Mouse (Mus musculus) liver, embryonic 14.5 days (tissue): ENCODE measurements around the gene Atad2b. TPM values are rescaled to one million over a fixed set of nuclear protein-coding genes. Genes with fewer than 3 reads are reported as not detected.

Experiments used
- ATAC-seq: fragments of 200-750 bp; cut with Nextera tagmentation; 2 replicates; pipeline ENCODE4 v1.8.0; 2017; ENCODE audit warnings: moderate number of reproducible peaks, mild to moderate bottlenecking, moderate library complexity; ENCODE audit not compliant: insufficient read depth
- DNase-seq, 3 experiments: peaks; one replicate each; pipeline ENCODE4 v3.0.0-alpha.2; 2012 to 2013; ENCODE audit warnings: low read depth in 3 of 3, low spot score in 3 of 3
- H3K27ac ChIP-seq: fragments of 300-500 bp; sonication (generic); 2 replicates; pipeline ENCODE4 v1.5.1; 2014; ENCODE audit warnings: moderate library complexity, mild to moderate bottlenecking, control low read depth, inconsistent platforms
- H3K27me3 ChIP-seq: fragments of 300-500 bp; sonication (generic); 2 replicates; pipeline ENCODE4 v1.6.1; 2014; ENCODE audit warnings: mild to moderate bottlenecking, low read length, moderate library complexity; ENCODE audit not compliant: control insufficient read depth, insufficient read depth
- H3K36me3 ChIP-seq: fragments of 300-500 bp; sonication (generic); replicated peaks from 2 replicates; pipeline ENCODE4 v1.6.1; 2014; ENCODE audit warnings: low read depth; ENCODE audit not compliant: control insufficient read depth, insufficient read depth
- H3K4me1 ChIP-seq, 2 experiments: fragments of 200-500 bp in 1 of 2; fragments of 300-500 bp in 1 of 2; sonication (generic) in 1 of 2; replicated peaks; 2 replicates each; pipeline ENCODE4 v1.6.1; 2012 to 2014; ENCODE audit warnings: antibody characterized with exemption in 1 of 2, inconsistent platforms in 1 of 2, low read length in 1 of 2; ENCODE audit not compliant: control insufficient read depth in 2 of 2, insufficient read depth in 2 of 2
- H3K4me2 ChIP-seq: fragments of 300-500 bp; sonication (generic); 2 replicates; pipeline ENCODE4 v1.6.1; 2014; ENCODE audit warnings: low read depth, mild to moderate bottlenecking, control low read depth, moderate library complexity
- H3K4me3 ChIP-seq, 2 experiments: fragments of 200-500 bp in 1 of 2; fragments of 300-500 bp in 1 of 2; sonication (generic) in 1 of 2; 2 replicates each; pipeline ENCODE4 v1.5.1; 2012 to 2014; ENCODE audit warnings: low read depth in 2 of 2, low read length in 2 of 2, mild to moderate bottlenecking in 2 of 2, control low read depth in 1 of 2, inconsistent platforms in 1 of 2, moderate library complexity in 1 of 2; ENCODE audit not compliant: insufficient read depth in 1 of 2
- H3K9ac ChIP-seq: fragments of 300-500 bp; sonication (generic); replicated peaks from 2 replicates; pipeline ENCODE4 v1.6.1; 2014; ENCODE audit warnings: mild to moderate bottlenecking, control low read depth, moderate library complexity
- H3K9me3 ChIP-seq: fragments of 300-500 bp; sonication (generic); 2 replicates; pipeline ENCODE4 v1.6.1; 2016; ENCODE audit warnings: low read length, mixed read lengths; ENCODE audit not compliant: control insufficient read depth
- CTCF ChIP-seq: IDR thresholded peaks from 2 replicates; pipeline ENCODE4 v1.5.1; 2016; ENCODE audit warnings: antibody characterized with exemption, low read depth, control low read depth
- EP300 ChIP-seq: IDR thresholded peaks from 2 replicates; pipeline ENCODE4 v1.6.1; 2016; ENCODE audit warnings: antibody characterized with exemption, low read depth
- WGBS: fragments of 180-500 bp; shearing (Covaris S2); extraction: QIAGEN DNeasy Blood & Tissue Kit; methylation state at CpG from one replicate; pipeline ENCODE4 v1.1.7; 2014; ENCODE audit not compliant: insufficient replicate concordance; 5-methylcytosine and 5-hydroxymethylcytosine counted together
- polyA plus RNA-seq, 2 experiments: library from polyadenylated mRNA; depleted of rRNA in 1 of 2; stranded (reverse) in 1 of 2; unstranded in 1 of 2; fragments of >200 nt; fragmentation: Nextera tagmentation in 1 of 2; extraction: Ambion mirVana in 1 of 2; gene quantifications; 2 replicates each; pipeline versions ENCODE4 v1.2.1 to v1.2.3; 2012 to 2014

The Atad2b gene
- polyA plus RNA-seq, 2 experiments: 6.6 to 7.0 TPM

GRCm38 (mm10) chr12:5067590-5067989, 150.4 kb downstream of the Atad2b start:
- WGBS: 29% methylated on average over 3 of the region's 3 CpGs
- TF ChIP-seq EP300 (no peak), CTCF (no peak)
- DNase-seq (no peak), ATAC-seq (no peak)
- H3K27me3 ChIP-seq: no peaks in the 10 kb centered on the region
- no peak overlapping the region for H3K4me2 ChIP-seq
- no peaks in the 10 kb centered on the region for H3K9me3 ChIP-seq
- no peaks in the 10 kb centered on the region for H3K4me1 ChIP-seq
- H3K9ac ChIP-seq: no peak overlapping the region
- no peak overlapping the region for H3K27ac ChIP-seq
- H3K36me3 ChIP-seq: no peaks in the 10 kb centered on the region
- H3K4me3 ChIP-seq: no peak overlapping the region

- 62% methylated on average over 3 of the region's 3 CpGs for WGBS
- no peak for DNase-seq
- H3K4me3 ChIP-seq: no peak overlapping the region
- no peaks in the 10 kb centered on the region for H3K27me3 ChIP-seq
- no peak for ATAC-seq
- TF ChIP-seq EP300: no peak
- no peak for TF ChIP-seq CTCF
- no peak overlapping the region for H3K9ac ChIP-seq
- no peak overlapping the region for H3K27ac ChIP-seq
- no peak overlapping the region for H3K4me2 ChIP-seq
- no peaks in the 10 kb centered on the region for H3K36me3 ChIP-seq
- no peaks in the 10 kb centered on the region for H3K9me3 ChIP-seq
- no peaks in the 10 kb centered on the region for H3K4me1 ChIP-seq
Measured at GRCm38 (mm10) chr12:5070131-5070530, 153.0 kb downstream of the Atad2b start.

GRCm38 (mm10) chr12:5073191-5073590, 156.0 kb downstream of the Atad2b start:
- Histone ChIP-seq H3K27me3 (no peaks in the 10 kb centered on the region), H3K4me2 (no peak overlapping the region), H3K9me3 (no peaks in the 10 kb centered on the region), H3K9ac (no peak overlapping the region), H3K27ac (no peak overlapping the region), H3K36me3 (no peaks in the 10 kb centered on the region), H3K4me1 (no peaks in the 10 kb centered on the region), H3K4me3 (no peak overlapping the region)
- no peak for TF ChIP-seq CTCF
- TF ChIP-seq EP300: no peak
- no peak for ATAC-seq
- 63% methylated on average over 12 of the region's 12 CpGs for WGBS
- no peak for DNase-seq

GRCm38 (mm10) chr12:5081480-5081879, 164.3 kb downstream of the Atad2b start:
- Histone ChIP-seq H3K4me1 (no peaks in the 10 kb centered on the region), H3K27me3 (no peaks in the 10 kb centered on the region), H3K27ac (no peak overlapping the region), H3K9ac (no peak overlapping the region), H3K4me3 (no peak overlapping the region), H3K9me3 (no peaks in the 10 kb centered on the region), H3K36me3 (no peaks in the 10 kb centered on the region), H3K4me2 (no peak overlapping the region)
- DNase-seq: no peak
- 63% methylated on average over 4 of the region's 4 CpGs for WGBS
- TF ChIP-seq EP300: no peak
- TF ChIP-seq CTCF: no peak
- no peak for ATAC-seq

- Histone ChIP-seq H3K4me1 (no peaks in the 10 kb centered on the region), H3K9me3 (no peaks in the 10 kb centered on the region), H3K4me2 (no peak overlapping the region), H3K9ac (no peak overlapping the region), H3K36me3 (no peaks in the 10 kb centered on the region), H3K27ac (no peak overlapping the region), H3K27me3 (no peaks in the 10 kb centered on the region), H3K4me3 (no peak overlapping the region)
- TF ChIP-seq CTCF (no peak), EP300 (no peak)
- no peak for ATAC-seq
- no peak for DNase-seq
- WGBS: 70% methylated on average over 5 of the region's 5 CpGs
Measured at GRCm38 (mm10) chr12:5084714-5085113, 167.6 kb downstream of the Atad2b start.
